Mouse (Mus musculus): Measurements from ENCODE around the gene Tgm1. TPM values are rescaled to one million over a fixed set of nuclear protein-coding genes. Genes with fewer than 3 reads are reported as not detected.
A peak's percentile ranks its signal among the peaks of the same experiment; 100 is the strongest.
"Not testable (repeated sequence)": the region's sequence is repeated elsewhere in the genome, so short reads cannot be mapped to it uniquely, and the experiment has no call there.

The Tgm1 gene
- polyA plus RNA-seq (2015; fragmentation: Nextera tagmentation; extraction: Ambion mirVana) = 0.26 and 0.28 TPM in 2 replicates

DNA sequence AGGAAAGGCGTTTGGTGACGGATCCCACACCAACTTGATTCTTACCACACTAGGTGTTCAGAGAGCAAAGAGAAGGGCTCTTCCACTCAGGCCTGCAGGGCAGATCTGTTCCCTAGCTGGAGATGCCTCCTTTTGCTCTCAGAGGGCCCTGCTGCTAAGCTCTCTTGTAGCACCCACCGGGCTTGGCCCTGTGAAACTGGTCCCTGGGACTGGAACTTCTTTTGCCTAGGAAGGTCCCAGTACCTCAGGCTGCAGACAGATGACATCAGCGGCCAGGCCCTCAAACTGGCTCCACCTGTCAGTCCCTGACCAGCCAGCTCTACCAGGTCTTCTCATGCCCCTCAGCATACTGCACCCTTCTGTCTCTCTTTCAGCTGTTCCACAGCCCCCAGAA lies at the start of gene Tgm1:
Gene Tgm1 (minus strand): TSS at position 198 of the 394 bp plus-strand sequence.
- no peak within 1 kb of the TSS for H3K9ac ChIP-seq (replicated peaks; ENCODE audit: low read depth, low read length)
- WGBS = 30% methylated on average over 4 of the region's 4 CpGs
- H3K36me3 ChIP-seq (ENCODE audit: control insufficient read depth, insufficient read depth) = peaks cover 2% of the 10 kb centered on the region; the same call in 1 of the 2 replicates

DNA sequence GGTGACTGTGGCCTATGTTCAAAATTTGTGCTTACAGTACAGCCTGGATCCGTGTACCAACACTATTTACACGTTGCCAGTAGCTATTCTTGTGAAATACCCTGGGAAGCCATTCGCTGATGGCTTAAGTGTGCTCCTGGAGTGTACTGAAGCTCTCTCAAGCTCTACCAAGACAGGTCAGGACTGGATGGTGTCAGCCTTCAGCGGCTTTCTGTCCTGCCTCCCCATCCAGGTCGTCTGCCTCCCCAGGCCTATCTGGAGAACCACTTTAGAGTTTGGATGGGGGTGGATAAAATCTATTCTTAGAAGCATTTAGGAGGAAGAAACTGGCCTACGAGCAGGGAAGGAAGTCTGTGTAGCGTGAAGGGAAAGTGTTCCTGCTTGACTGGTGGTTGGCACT lies 49.4 kb upstream of the Tgm1 start:
- H3K4me3 ChIP-seq (replicated peaks; ENCODE audit: low read length) = no peak overlapping the region
- H3K4me2 ChIP-seq (ENCODE audit: low read length) = no peak overlapping the region
- no peaks in the 10 kb centered on the region for H3K9me3 ChIP-seq (ENCODE audit: control insufficient read depth, low read length)
- ATAC-seq = no peak
- H3K9ac ChIP-seq (replicated peaks; ENCODE audit: low read depth, low read length) = no peak overlapping the region
- peaks cover 16% of the 10 kb centered on the region for H3K4me1 ChIP-seq (replicated peaks; ENCODE audit: control insufficient read depth, insufficient read depth, low read length)
- H3K27ac ChIP-seq (ENCODE audit: low read length) = no peak overlapping the region
- WGBS = 69% methylated on average over 7 of the region's 7 CpGs
- H3K36me3 ChIP-seq (ENCODE audit: control insufficient read depth, insufficient read depth) = no peaks in the 10 kb centered on the region
- H3K27me3 ChIP-seq (replicated peaks; ENCODE audit: control insufficient read depth, insufficient read depth, low read length) = peaks cover 34% of the 10 kb centered on the region

More for the DNA sequence above, at the start of gene Tgm1:
- no peak for ATAC-seq
- Histone ChIP-seq H3K4me1 (replicated peaks; ENCODE audit: control insufficient read depth, insufficient read depth, low read length) (no peaks in the 10 kb centered on the region), H3K27ac (ENCODE audit: low read length) (no peak within 1 kb of the TSS), H3K4me2 (ENCODE audit: low read length) (no peak within 1 kb of the TSS), H3K27me3 (replicated peaks; ENCODE audit: control insufficient read depth, insufficient read depth, low read length) (peaks cover 2% of the 10 kb centered on the region; the same call in 1 of the 2 replicates), H3K4me3 (replicated peaks; ENCODE audit: low read length) (no peak within 1 kb of the TSS), H3K9me3 (ENCODE audit: control insufficient read depth, low read length) (no peaks in the 10 kb centered on the region)

DNA sequence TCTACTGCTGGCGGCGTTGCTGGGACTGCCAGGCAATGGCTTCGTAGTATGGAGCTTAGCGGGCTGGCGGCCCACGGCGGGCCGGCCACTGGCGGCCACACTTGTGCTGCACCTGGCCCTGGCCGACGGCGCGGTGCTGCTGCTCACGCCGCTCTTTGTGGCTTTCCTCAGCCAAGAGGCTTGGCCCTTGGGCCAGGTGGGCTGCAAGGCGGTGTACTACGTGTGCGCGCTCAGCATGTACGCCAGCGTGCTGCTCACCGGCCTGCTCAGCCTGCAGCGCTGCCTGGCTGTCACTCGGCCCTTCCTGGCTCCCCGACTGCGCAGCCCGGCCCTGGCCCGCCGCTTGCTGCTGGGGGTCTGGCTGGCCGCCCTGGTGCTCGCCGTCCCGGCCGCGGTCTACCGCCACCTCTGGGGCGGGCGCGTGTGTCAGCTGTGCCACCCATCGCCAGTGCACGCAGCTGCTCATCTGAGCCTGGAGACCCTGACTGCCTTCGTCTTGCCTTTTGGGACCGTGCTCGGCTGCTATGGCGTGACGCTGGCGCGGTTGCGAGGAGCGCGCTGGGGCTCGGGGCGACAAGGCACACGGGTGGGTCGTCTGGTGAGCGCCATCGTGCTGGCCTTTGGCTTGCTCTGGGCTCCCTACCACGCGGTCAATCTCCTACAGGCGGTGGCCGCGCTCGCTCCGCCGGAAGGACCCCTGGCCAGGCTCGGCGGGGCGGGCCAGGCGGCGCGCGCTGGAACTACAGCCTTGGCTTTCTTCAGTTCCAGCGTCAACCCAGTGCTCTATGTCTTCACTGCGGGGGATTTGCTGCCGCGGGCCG lies 48.5 kb upstream of the Tgm1 start:
- Histone ChIP-seq H3K9ac (replicated peaks; ENCODE audit: low read depth, low read length) (peak overlapping the region; percentile 85), H3K4me1 (replicated peaks; ENCODE audit: control insufficient read depth, insufficient read depth, low read length) (peaks cover 9% of the 10 kb centered on the region), H3K9me3 (ENCODE audit: control insufficient read depth, low read length) (no peaks in the 10 kb centered on the region), H3K36me3 (ENCODE audit: control insufficient read depth, insufficient read depth) (no peaks in the 10 kb centered on the region), H3K4me3 (replicated peaks; ENCODE audit: low read length) (peak overlapping the region; percentile 64), H3K27me3 (replicated peaks; ENCODE audit: control insufficient read depth, insufficient read depth, low read length) (peaks cover 32% of the 10 kb centered on the region), H3K4me2 (ENCODE audit: low read length) (peak overlapping the region; percentile 94), H3K27ac (ENCODE audit: low read length) (peak overlapping the region; percentile 42)
- ATAC-seq = peak; percentile 69
- WGBS = under 1% methylated on average over 77 of the region's 77 CpGs

DNA sequence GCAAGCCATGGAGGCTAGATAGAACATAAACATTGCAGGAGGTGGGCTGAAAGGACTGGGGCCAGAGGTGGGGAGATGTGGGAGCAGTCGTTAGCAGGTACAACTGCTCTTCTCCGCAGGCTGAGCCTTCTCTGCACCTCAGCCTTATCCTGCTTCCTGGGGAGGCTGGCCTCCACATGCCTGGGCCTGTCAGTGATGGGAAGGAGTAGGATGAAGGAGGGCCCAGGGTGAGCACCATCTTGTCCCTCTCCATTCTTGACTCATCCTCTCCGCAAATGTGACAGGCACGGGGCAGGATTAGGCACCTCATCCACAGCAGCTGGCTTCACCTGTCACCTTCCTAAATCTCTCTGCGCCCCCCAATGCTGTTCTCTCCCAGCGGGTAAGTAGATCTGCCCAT lies 47.4 kb upstream of the Tgm1 start, which contains the start of gene Ltb4r2:
Gene Ltb4r2 (plus strand): TSS at position 266 of the 400 bp plus-strand sequence.
- no peaks in the 10 kb centered on the region for H3K36me3 ChIP-seq (ENCODE audit: control insufficient read depth, insufficient read depth)
- peak within 1 kb of the TSS; percentile 94 for H3K4me2 ChIP-seq (ENCODE audit: low read length)
- H3K9ac ChIP-seq (replicated peaks; ENCODE audit: low read depth, low read length) = peak within 1 kb of the TSS; percentile 85
- H3K27ac ChIP-seq (ENCODE audit: low read length) = peak within 1 kb of the TSS; percentile 42
- peaks cover 25% of the 10 kb centered on the region for H3K27me3 ChIP-seq (replicated peaks; ENCODE audit: control insufficient read depth, insufficient read depth, low read length)
- no peaks in the 10 kb centered on the region for H3K9me3 ChIP-seq (ENCODE audit: control insufficient read depth, low read length)
- WGBS = 72% methylated on average over 6 of the region's 6 CpGs
- H3K4me1 ChIP-seq (replicated peaks; ENCODE audit: control insufficient read depth, insufficient read depth, low read length) = peaks cover 9% of the 10 kb centered on the region
- peak within 1 kb of the TSS; percentile 64 for H3K4me3 ChIP-seq (replicated peaks; ENCODE audit: low read length)
- ATAC-seq = no peak

DNA sequence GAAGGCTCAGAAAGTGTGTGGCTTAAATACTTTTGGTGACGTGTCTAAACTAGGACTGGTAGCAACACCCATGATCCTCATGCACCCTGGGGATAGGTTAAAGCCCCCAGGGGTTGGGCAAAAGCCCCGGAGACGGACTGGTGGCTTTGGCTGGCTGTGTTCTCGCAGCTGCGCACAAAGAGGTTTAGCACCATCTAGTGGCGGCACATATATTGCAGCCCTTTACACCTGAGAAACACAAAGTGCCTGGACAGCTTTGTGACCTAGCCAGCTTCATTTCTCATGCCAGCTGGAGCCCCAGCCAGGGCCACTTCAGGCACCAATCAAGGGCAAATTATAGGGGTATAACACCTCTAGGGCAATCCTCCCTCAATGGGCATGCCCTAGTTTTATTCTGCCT lies 46.4 kb upstream of the Tgm1 start:
- not testable (repeated sequence) for H3K4me3 ChIP-seq (replicated peaks; ENCODE audit: low read length); H3K36me3 ChIP-seq (ENCODE audit: control insufficient read depth, insufficient read depth); H3K27ac ChIP-seq (ENCODE audit: low read length); ATAC-seq; H3K9me3 ChIP-seq (ENCODE audit: control insufficient read depth, low read length); H3K9ac ChIP-seq (replicated peaks; ENCODE audit: low read depth, low read length); H3K4me1 ChIP-seq (replicated peaks; ENCODE audit: control insufficient read depth, insufficient read depth, low read length)
- Histone ChIP-seq H3K4me2 (ENCODE audit: low read length) (peak overlapping the region; percentile 30), H3K27me3 (replicated peaks; ENCODE audit: control insufficient read depth, insufficient read depth, low read length) (peaks cover 20% of the 10 kb centered on the region)
- WGBS = 0% methylated on average over 6 of the region's 6 CpGs

DNA sequence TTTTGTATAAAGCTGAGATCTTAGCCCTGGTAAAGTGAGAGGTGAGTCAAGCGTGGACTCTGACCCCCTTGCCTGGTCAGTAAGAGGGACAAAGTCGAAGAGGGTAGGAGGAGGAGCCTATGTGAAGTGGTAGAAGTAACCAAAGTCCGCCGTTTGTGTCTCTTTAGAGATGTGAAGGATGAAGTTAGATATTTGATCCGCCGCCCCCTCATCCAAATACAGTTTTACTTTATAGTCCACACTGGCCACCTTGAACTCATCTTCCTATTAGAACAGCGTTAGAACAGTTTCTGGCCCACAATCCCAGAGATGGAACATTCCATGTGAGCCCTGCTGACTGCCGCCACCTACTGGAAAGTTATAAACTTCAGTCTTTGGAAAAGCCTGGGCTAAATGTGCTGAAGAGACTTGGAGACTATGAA lies 44.6 kb upstream of the Tgm1 start, which contains the start of gene Cideb:
Gene Cideb (minus strand): TSS at position 96 of the 422 bp plus-strand sequence.
- no peak for ATAC-seq
- no peak within 1 kb of the TSS for H3K4me2 ChIP-seq (ENCODE audit: low read length)
- peaks cover 9% of the 10 kb centered on the region for H3K4me1 ChIP-seq (replicated peaks; ENCODE audit: control insufficient read depth, insufficient read depth, low read length)
- peaks cover 12% of the 10 kb centered on the region for H3K27me3 ChIP-seq (replicated peaks; ENCODE audit: control insufficient read depth, insufficient read depth, low read length)
- peaks cover 5% of the 10 kb centered on the region for H3K36me3 ChIP-seq (ENCODE audit: control insufficient read depth, insufficient read depth)
- H3K9ac ChIP-seq (replicated peaks; ENCODE audit: low read depth, low read length) = no peak within 1 kb of the TSS
- 18% methylated on average over 8 of the region's 8 CpGs for WGBS
- H3K27ac ChIP-seq (ENCODE audit: low read length) = no peak within 1 kb of the TSS
- H3K4me3 ChIP-seq (replicated peaks; ENCODE audit: low read length) = no peak within 1 kb of the TSS
- no peaks in the 10 kb centered on the region for H3K9me3 ChIP-seq (ENCODE audit: control insufficient read depth, low read length)

DNA sequence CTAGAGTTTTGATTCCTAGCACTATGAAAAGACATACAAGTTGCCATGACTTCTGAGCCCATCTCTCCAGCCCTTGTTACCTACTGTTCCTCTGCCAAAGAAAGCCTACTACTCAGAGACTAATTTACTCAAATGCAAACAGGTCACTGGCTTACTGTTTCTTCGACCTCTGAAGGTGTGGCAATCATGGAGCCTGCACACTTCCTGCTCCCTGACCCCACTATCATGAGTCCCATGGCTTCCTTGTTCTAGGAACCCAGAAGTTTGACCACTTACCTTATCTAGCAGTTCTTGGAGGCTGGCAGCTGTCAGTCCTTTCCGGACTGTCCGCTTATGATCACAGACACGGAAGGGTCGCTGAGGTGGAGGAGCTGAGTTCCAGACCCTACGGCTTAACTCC lies 43.8 kb upstream of the Tgm1 start:
- WGBS = 88% methylated on average over 6 of the region's 6 CpGs
- no peak for ATAC-seq
- H3K4me3 ChIP-seq (replicated peaks; ENCODE audit: low read length) = no peak overlapping the region

DNA sequence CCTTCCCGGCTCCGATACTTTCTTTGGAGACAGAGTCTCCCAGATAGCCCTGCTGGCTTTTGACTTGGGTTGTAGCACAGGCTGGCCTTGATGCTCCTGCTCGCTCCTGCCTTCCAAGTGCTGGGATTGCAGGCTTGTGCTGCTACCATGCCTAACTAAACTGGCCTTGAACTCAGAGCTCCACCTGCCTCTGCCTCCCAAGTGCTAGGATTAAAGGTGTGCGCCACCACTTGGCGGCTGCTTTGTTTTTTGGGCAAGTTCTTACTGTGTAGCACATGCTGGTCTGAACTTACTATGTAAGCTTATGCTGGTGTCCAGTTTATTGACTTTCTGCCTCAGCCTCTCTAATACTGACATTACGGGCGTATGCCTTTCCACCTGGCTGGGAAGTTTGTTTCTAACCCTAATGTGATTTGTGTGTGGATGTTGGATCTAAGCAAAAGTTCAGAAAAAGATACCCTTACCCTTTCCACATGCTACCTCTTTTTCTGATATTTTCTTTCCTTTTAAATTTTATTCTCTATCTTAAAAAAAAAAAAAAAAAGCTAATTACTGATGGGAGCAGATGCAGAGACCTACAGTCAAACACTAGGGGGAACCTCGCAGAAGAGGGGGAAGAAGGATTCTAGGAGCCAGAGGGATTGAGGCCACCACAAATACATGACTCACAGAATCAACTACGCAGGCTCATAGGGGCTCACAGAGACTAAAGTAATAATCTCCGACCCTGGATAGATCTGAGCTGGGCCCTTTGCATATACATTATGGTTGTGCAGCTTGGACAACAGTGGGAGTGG lies 33.5 kb upstream of the Tgm1 start:
- no peak for ATAC-seq
- H3K9me3 ChIP-seq (ENCODE audit: control insufficient read depth, low read length) = no peaks in the 10 kb centered on the region
- H3K4me2 ChIP-seq (ENCODE audit: low read length) = peak overlapping the region; percentile 84; the same call in 1 of the 2 replicates
- no peaks in the 10 kb centered on the region for H3K27me3 ChIP-seq (replicated peaks; ENCODE audit: control insufficient read depth, insufficient read depth, low read length)
- peaks cover 19% of the 10 kb centered on the region for H3K36me3 ChIP-seq (ENCODE audit: control insufficient read depth, insufficient read depth)
- peaks cover 31% of the 10 kb centered on the region for H3K4me1 ChIP-seq (replicated peaks; ENCODE audit: control insufficient read depth, insufficient read depth, low read length)
- no peak overlapping the region for H3K27ac ChIP-seq (ENCODE audit: low read length)
- H3K4me3 ChIP-seq (replicated peaks; ENCODE audit: low read length) = no peak overlapping the region
- H3K9ac ChIP-seq (replicated peaks; ENCODE audit: low read depth, low read length) = no peak overlapping the region
- WGBS = 90% methylated on average over 10 of the region's 10 CpGs

More for the DNA sequence above, 43.8 kb upstream of the Tgm1 start:
- H3K36me3 ChIP-seq (ENCODE audit: control insufficient read depth, insufficient read depth) = peaks cover 10% of the 10 kb centered on the region
- peaks cover 11% of the 10 kb centered on the region for H3K27me3 ChIP-seq (replicated peaks; ENCODE audit: control insufficient read depth, insufficient read depth, low read length)
- H3K4me2 ChIP-seq (ENCODE audit: low read length) = no peak overlapping the region
- H3K9ac ChIP-seq (replicated peaks; ENCODE audit: low read depth, low read length) = no peak overlapping the region
- H3K4me1 ChIP-seq (replicated peaks; ENCODE audit: control insufficient read depth, insufficient read depth, low read length) = peaks cover 9% of the 10 kb centered on the region
- H3K27ac ChIP-seq (ENCODE audit: low read length) = no peak overlapping the region
- H3K9me3 ChIP-seq (ENCODE audit: control insufficient read depth, low read length) = no peaks in the 10 kb centered on the region

DNA sequence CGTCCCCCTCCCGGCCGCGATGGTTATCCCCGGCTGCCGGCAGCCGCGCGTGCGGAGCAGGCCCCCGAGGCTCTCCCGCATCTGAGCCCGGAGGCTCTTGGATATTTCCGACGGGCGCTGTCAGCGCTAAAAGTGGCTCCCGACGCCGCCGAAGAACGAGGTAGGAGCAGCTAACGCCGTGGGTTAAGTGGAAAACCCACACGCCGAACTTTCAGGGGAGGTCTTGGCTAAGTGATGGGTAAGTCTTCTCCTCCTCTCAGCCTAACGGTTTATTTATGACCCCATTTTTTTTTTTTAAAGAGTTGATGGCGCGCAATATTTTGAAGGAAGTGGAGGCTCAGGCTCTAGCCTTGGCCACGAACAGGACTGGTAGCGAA lies 32.1 kb upstream of the Tgm1 start:
- Histone ChIP-seq H3K4me3 (replicated peaks; ENCODE audit: low read length) (peak overlapping the region; percentile 86), H3K4me1 (replicated peaks; ENCODE audit: control insufficient read depth, insufficient read depth, low read length) (peaks cover 31% of the 10 kb centered on the region), H3K4me2 (ENCODE audit: low read length) (peak overlapping the region; percentile 84), H3K36me3 (ENCODE audit: control insufficient read depth, insufficient read depth) (peaks cover 12% of the 10 kb centered on the region), H3K27me3 (replicated peaks; ENCODE audit: control insufficient read depth, insufficient read depth, low read length) (no peaks in the 10 kb centered on the region), H3K9ac (replicated peaks; ENCODE audit: low read depth, low read length) (peak overlapping the region; percentile 81), H3K27ac (ENCODE audit: low read length) (peak overlapping the region; percentile 33; the same call in 1 of the 2 replicates), H3K9me3 (ENCODE audit: control insufficient read depth, low read length) (no peaks in the 10 kb centered on the region)
- WGBS = under 1% methylated on average over 31 of the region's 31 CpGs
- no peak for ATAC-seq

Data from forebrain, embryonic 16.5 days (tissue).